Mouse (Mus musculus): ENCODE data around the gene Sypl2. TPM values are rescaled to one million over a fixed set of nuclear protein-coding genes. Genes with fewer than 3 reads are reported as not detected.
A peak's percentile ranks its signal among the peaks of the same experiment; 100 is the strongest.

Gene Sypl2
- total RNA-seq, 2 experiments from 2014 or later, result 0.57 to 0.87 TPM

GRCm38 (mm10) chr3:108209001-108209400, 17.4 kb downstream of the Sypl2 start:
- DNase-seq (ENCODE audit: low spot score), result no peak
- intact Hi-C loops (cut with DNase I), result loop anchor here (1.0 to 10.0 kb wide), 2 partner anchors 23 to 356 kb away; partner anchors contain the start of genes Amigo1 and Tmem167b

- intact Hi-C loops (cut with DNase I), result loop anchor here (10.0 kb wide), 1 partner anchor 358 kb away; the partner anchor contains the start of gene Tmem167b
- DNase-seq (ENCODE audit: low spot score), result no peak
Observed at GRCm38 (mm10) chr3:108206731-108207375, 19.6 kb downstream of the Sypl2 start.

- intact Hi-C loops (cut with DNase I), result loop anchor here (10.0 kb wide), 1 partner anchor 359 kb away; the partner anchor contains the start of gene Tmem167b
- DNase-seq (ENCODE audit: low spot score), result no peak
Observed at GRCm38 (mm10) chr3:108205601-108206000, 20.8 kb downstream of the Sypl2 start.

- intact Hi-C loops (cut with DNase I), result loop anchor here (1.0 to 10.0 kb wide), 2 partner anchors 40 to 360 kb away; partner anchors contain the start of gene Tmem167b
- no peak for DNase-seq (ENCODE audit: low spot score)
Observed at GRCm38 (mm10) chr3:108204470-108204869, 22.0 kb downstream of the Sypl2 start.

GRCm38 (mm10) chr3:108203621-108204325, 22.7 kb downstream of the Sypl2 start:
- no peak for DNase-seq (ENCODE audit: low spot score)
- intact Hi-C loops (cut with DNase I), result loop anchor here (1.0 to 10.0 kb wide), 2 partner anchors 39 to 361 kb away; partner anchors contain the start of gene Tmem167b

- intact Hi-C loops (cut with DNase I), result loop anchor here (10.0 kb wide), 1 partner anchor 362 kb away; the partner anchor contains the start of gene Tmem167b
- DNase-seq (ENCODE audit: low spot score), result no peak
Observed at GRCm38 (mm10) chr3:108203212-108203611, 23.2 kb downstream of the Sypl2 start.

- intact Hi-C loops (cut with DNase I), result loop anchor here (10.0 kb wide), 1 partner anchor 362 kb away; the partner anchor contains the start of gene Tmem167b
- DNase-seq (ENCODE audit: low spot score), result no peak
Observed at GRCm38 (mm10) chr3:108202506-108202905, 23.9 kb downstream of the Sypl2 start.

- intact Hi-C loops (cut with DNase I), result loop anchor here (10.0 kb wide), 1 partner anchor 364 kb away; the partner anchor contains the start of gene Tmem167b
- peak; percentile 92 for DNase-seq (ENCODE audit: low spot score)
Observed at GRCm38 (mm10) chr3:108200329-108201323, 25.8 kb downstream of the Sypl2 start, which contains the start of gene Cyb561d1. Gene Cyb561d1 (minus strand): TSS chr3:108201212.

- intact Hi-C loops (cut with DNase I), result no loop called here
- DNase-seq (ENCODE audit: low spot score), result no peak
Observed at GRCm38 (mm10) chr3:108199231-108199630, 27.2 kb downstream of the Sypl2 start.

GRCm38 (mm10) chr3:108197066-108197497, 29.4 kb downstream of the Sypl2 start:
- intact Hi-C loops (cut with DNase I), result no loop called here
- no peak for DNase-seq (ENCODE audit: low spot score)

- intact Hi-C loops (cut with DNase I), result no loop called here
Observed at GRCm38 (mm10) chr3:108195941-108196590, 30.4 kb downstream of the Sypl2 start.

GRCm38 (mm10) chr3:108195287-108195686, 31.2 kb downstream of the Sypl2 start:
- no peak for DNase-seq (ENCODE audit: low spot score)
- intact Hi-C loops (cut with DNase I), result no loop called here

More at GRCm38 (mm10) chr3:108195941-108196590, 30.4 kb downstream of the Sypl2 start:
- no peak for DNase-seq (ENCODE audit: low spot score)

- DNase-seq (ENCODE audit: low spot score), result no peak
- intact Hi-C loops (cut with DNase I), result no loop called here
Observed at GRCm38 (mm10) chr3:108193686-108194085, 32.8 kb downstream of the Sypl2 start.

GRCm38 (mm10) chr3:108189897-108190296, 36.6 kb downstream of the Sypl2 start:
- no peak for DNase-seq (ENCODE audit: low spot score)
- intact Hi-C loops (cut with DNase I), result no loop called here

- intact Hi-C loops (cut with DNase I), result no loop called here
- DNase-seq (ENCODE audit: low spot score), result no peak
Observed at GRCm38 (mm10) chr3:108188716-108189490, 37.5 kb downstream of the Sypl2 start.

- no peak for DNase-seq (ENCODE audit: low spot score)
- intact Hi-C loops (cut with DNase I), result no loop called here
Observed at GRCm38 (mm10) chr3:108187111-108187795, 39.2 kb downstream of the Sypl2 start.

All from heart, postnatal 25 days (tissue).